Mouse (Mus musculus) stomach, postnatal 0 days (tissue): ENCODE results near the gene Prpf38b.

Experiments
- CTCF ChIP-seq: IDR thresholded peaks from 2 replicates; pipeline ENCODE4 v1.5.1; 2016; ENCODE audit warnings: antibody characterized with exemption, low read depth, mild to moderate bottlenecking, moderate library complexity
- EP300 ChIP-seq: optimal IDR thresholded peaks from 2 replicates; pipeline ENCODE3; 2016; ENCODE audit warnings: antibody characterized with exemption

DNA sequence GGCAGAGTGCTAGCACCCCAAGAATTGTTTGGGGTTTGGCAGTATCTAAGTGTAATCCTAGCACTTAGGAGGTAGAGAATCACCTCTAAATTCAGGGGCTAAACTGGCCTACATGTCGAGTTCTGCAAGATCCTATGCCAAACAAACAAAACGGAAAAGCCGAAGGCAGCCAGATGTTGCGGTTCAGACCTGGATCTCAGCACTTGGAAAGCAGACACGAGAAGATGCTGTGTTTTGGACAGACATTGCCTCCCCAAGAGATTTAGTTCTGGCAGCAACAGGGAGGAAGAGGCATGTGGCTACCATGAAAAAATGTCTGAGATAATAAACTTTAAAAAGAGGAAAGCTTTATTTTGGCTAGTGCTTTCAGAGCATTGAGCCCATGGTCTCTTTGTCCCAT, 10.8 kb downstream of the Prpf38b start:
- no peak for TF ChIP-seq CTCF
- no peak for TF ChIP-seq EP300
